Mouse (Mus musculus) G1E (cell line): ENCODE data around the gene Wnt7b.

Experiments
- CTCF ChIP-seq: IDR thresholded peaks from 2 replicates; pipeline ENCODE4 v1.5.1; 2012; ENCODE audit warnings: low read depth, low read length, inconsistent platforms, mixed read lengths
- GATA1 ChIP-seq: IDR thresholded peaks from 2 replicates; pipeline ENCODE4 v1.6.1; 2012; ENCODE audit warnings: borderline replicate concordance, low read length, inconsistent platforms, mixed read lengths
- TAL1 ChIP-seq: conservative IDR thresholded peaks from 2 replicates; pipeline ENCODE4 v1.6.1; 2012; ENCODE audit warnings: low read depth, low read length, inconsistent platforms, mixed read lengths

- TF ChIP-seq CTCF (no peak), TAL1 (no peak), GATA1 (no peak)
Observed at GRCm38 (mm10) chr15:85622213-85622612, 39.9 kb upstream of the Wnt7b start.
